Mouse (Mus musculus) forebrain, postnatal 0 days (tissue): Measurements from ENCODE around the gene Celf6. TPM values are rescaled to one million over a fixed set of nuclear protein-coding genes. Genes with fewer than 3 reads are reported as not detected.

Experiments used
- ATAC-seq: fragments of 200-750 bp; cut with Nextera tagmentation; 2 replicates; pipeline ENCODE4 v1.8.0; 2017; ENCODE audit warnings: mild to moderate bottlenecking, moderate library complexity
- DNase-seq: peaks from one replicate; pipeline ENCODE4 v3.0.0-alpha.2; 2015
- H3K27ac ChIP-seq: fragments of 300-500 bp; sonication (generic); 2 replicates; pipeline ENCODE4 v1.5.1; 2014; ENCODE audit warnings: low read depth, mild to moderate bottlenecking, antibody characterized with exemption, low read length, moderate library complexity, mixed read lengths
- H3K27me3 ChIP-seq: fragments of 300-500 bp; sonication (generic); 2 replicates; pipeline ENCODE4 v1.6.1; 2014; ENCODE audit warnings: mild to moderate bottlenecking, low read length, mixed read lengths; ENCODE audit not compliant: insufficient read depth
- H3K36me3 ChIP-seq: fragments of 300-500 bp; sonication (generic); 2 replicates; pipeline ENCODE4 v1.6.1; 2014; ENCODE audit warnings: mild to moderate bottlenecking, moderate library complexity; ENCODE audit not compliant: insufficient read depth
- H3K4me1 ChIP-seq: fragments of 300-500 bp; sonication (generic); 2 replicates; pipeline ENCODE4 v1.6.1; 2014; ENCODE audit warnings: antibody characterized with exemption; ENCODE audit not compliant: insufficient read depth
- H3K4me2 ChIP-seq: fragments of 300-500 bp; sonication (generic); 2 replicates; pipeline ENCODE4 v1.6.1; 2014; ENCODE audit warnings: low read depth, mild to moderate bottlenecking, moderate library complexity
- H3K4me3 ChIP-seq: fragments of 300-500 bp; sonication (generic); 2 replicates; pipeline ENCODE4 v1.5.1; 2014; ENCODE audit warnings: low read depth, low read length, mixed read lengths
- H3K9ac ChIP-seq: fragments of 300-500 bp; sonication (generic); 2 replicates; pipeline ENCODE4 v1.6.1; 2014; ENCODE audit warnings: mild to moderate bottlenecking
- H3K9me3 ChIP-seq: fragments of 300-500 bp; sonication (generic); 2 replicates; pipeline ENCODE4 v1.6.1; 2016; ENCODE audit warnings: low read length
- CTCF ChIP-seq: sonication (generic); IDR thresholded peaks from 2 replicates; pipeline ENCODE4 v1.5.1; 2016; ENCODE audit warnings: antibody characterized with exemption, control low read depth, low read depth
- WGBS: fragments of 180-500 bp; shearing (Covaris S2); extraction: QIAGEN DNeasy Blood & Tissue Kit; methylation state at CpG from one replicate; pipeline ENCODE4 v1.1.7; 2014; 5-methylcytosine and 5-hydroxymethylcytosine counted together
- polyA plus RNA-seq: library from polyadenylated mRNA; unstranded; fragments of >200 nt; fragmentation: Nextera tagmentation; extraction: Ambion mirVana; gene quantifications from 2 replicates; pipeline ENCODE4 v1.2.1, GENCODE M21; 2015
- total RNA-seq: library from RNA; depleted of rRNA; stranded (reverse); fragments of >200 nt; gene quantifications from 2 replicates; pipeline ENCODE4 v1.2.3, GENCODE M21; 2014

Celf6 gene
- total and polyA plus RNA-seq, 2 experiments from 2014 or later: 41.7 to 97.6 TPM

GRCm38 (mm10) chr9:59610950-59611349 lies 33.2 kb downstream of the Celf6 start:
- Histone ChIP-seq H3K4me2 (no peak overlapping the region), H3K27ac (no peak overlapping the region), H3K4me1 (no peaks in the 10 kb centered on the region), H3K36me3 (peaks cover 8% of the 10 kb centered on the region; the same call in 1 of the 2 replicates), H3K27me3 (no peaks in the 10 kb centered on the region), H3K4me3 (no peak overlapping the region), H3K9ac (no peak overlapping the region), H3K9me3 (no peaks in the 10 kb centered on the region)
- no peak for ATAC-seq
- TF ChIP-seq CTCF: no peak
- no peak for DNase-seq
- 94% methylated on average over 2 of the region's 2 CpGs for WGBS

GRCm38 (mm10) chr9:59615797-59616196 lies 38.1 kb downstream of the Celf6 start:
- Histone ChIP-seq H3K4me2 (no peak overlapping the region), H3K4me1 (peaks cover 20% of the 10 kb centered on the region), H3K9me3 (no peaks in the 10 kb centered on the region), H3K9ac (no peak overlapping the region), H3K27me3 (no peaks in the 10 kb centered on the region), H3K36me3 (no peaks in the 10 kb centered on the region), H3K4me3 (no peak overlapping the region), H3K27ac (no peak overlapping the region)
- no peak for ATAC-seq
- 81% methylated on average over 2 of the region's 2 CpGs for WGBS
- TF ChIP-seq CTCF: no peak
- DNase-seq: no peak

- no peaks in the 10 kb centered on the region for H3K9me3 ChIP-seq
- H3K4me1 ChIP-seq: peaks cover 20% of the 10 kb centered on the region
- TF ChIP-seq CTCF: peak; percentile 27; the same call in 1 of the 2 replicates
- 1% methylated on average over 36 of the region's 36 CpGs for WGBS
- H3K9ac ChIP-seq: peak within 1 kb of the TSS; percentile 84
- peak; percentile 100 for DNase-seq
- H3K4me3 ChIP-seq: peak within 1 kb of the TSS; percentile 94
- H3K27ac ChIP-seq: peak within 1 kb of the TSS; percentile 84
- H3K4me2 ChIP-seq: peak within 1 kb of the TSS; percentile 62
- H3K27me3 ChIP-seq: no peaks in the 10 kb centered on the region
- ATAC-seq: peak; percentile 98
- no peaks in the 10 kb centered on the region for H3K36me3 ChIP-seq
Measured at GRCm38 (mm10) chr9:59616622-59617306, 39.0 kb downstream of the Celf6 start, which contains the start of gene Parp6. TSS of gene Parp6 (plus strand) at chr9:59617284.

GRCm38 (mm10) chr9:59617307-59617973 lies 39.7 kb downstream of the Celf6 start:
- ATAC-seq (peak; percentile 9), DNase-seq (no peak)
- peak overlapping the region; percentile 84 for H3K9ac ChIP-seq
- peaks cover 3% of the 10 kb centered on the region for H3K36me3 ChIP-seq
- H3K27me3 ChIP-seq: no peaks in the 10 kb centered on the region
- peaks cover 20% of the 10 kb centered on the region for H3K4me1 ChIP-seq
- peak overlapping the region; percentile 62 for H3K4me2 ChIP-seq
- peak overlapping the region; percentile 84 for H3K27ac ChIP-seq
- peak overlapping the region; percentile 94 for H3K4me3 ChIP-seq
- TF ChIP-seq CTCF: no peak
- no peaks in the 10 kb centered on the region for H3K9me3 ChIP-seq
- under 1% methylated on average over 54 of the region's 58 CpGs for WGBS

GRCm38 (mm10) chr9:59638372-59638771 lies 60.7 kb downstream of the Celf6 start:
- ATAC-seq (no peak), DNase-seq (no peak)
- Histone ChIP-seq H3K9ac (no peak overlapping the region), H3K27ac (no peak overlapping the region), H3K36me3 (peaks cover 61% of the 10 kb centered on the region), H3K4me3 (no peak overlapping the region), H3K9me3 (no peaks in the 10 kb centered on the region), H3K4me1 (no peaks in the 10 kb centered on the region), H3K4me2 (no peak overlapping the region), H3K27me3 (no peaks in the 10 kb centered on the region)
- 96% methylated on average over 1 of the region's 1 CpGs for WGBS
- no peak for TF ChIP-seq CTCF

GRCm38 (mm10) chr9:59639936-59640335 lies 62.2 kb downstream of the Celf6 start:
- Histone ChIP-seq H3K27ac (no peak overlapping the region), H3K9ac (no peak overlapping the region), H3K4me3 (no peak overlapping the region), H3K4me1 (no peaks in the 10 kb centered on the region), H3K27me3 (no peaks in the 10 kb centered on the region), H3K36me3 (peaks cover 53% of the 10 kb centered on the region), H3K9me3 (no peaks in the 10 kb centered on the region), H3K4me2 (no peak overlapping the region)
- TF ChIP-seq CTCF: no peak
- ATAC-seq (no peak), DNase-seq (no peak)
- 94% methylated on average over 4 of the region's 4 CpGs for WGBS

GRCm38 (mm10) chr9:59641320-59641719 lies 63.6 kb downstream of the Celf6 start:
- DNase-seq: no peak
- Histone ChIP-seq H3K9me3 (no peaks in the 10 kb centered on the region), H3K27ac (no peak overlapping the region), H3K27me3 (no peaks in the 10 kb centered on the region), H3K36me3 (peaks cover 48% of the 10 kb centered on the region), H3K4me1 (no peaks in the 10 kb centered on the region), H3K4me3 (no peak overlapping the region), H3K4me2 (no peak overlapping the region), H3K9ac (no peak overlapping the region)
- TF ChIP-seq CTCF: no peak
- ATAC-seq: no peak
- WGBS: 88% methylated on average over 2 of the region's 2 CpGs
